Mouse (Mus musculus) left cerebral cortex, adult 18-20 months (tissue): ENCODE measurements around the gene Slc12a8. TPM values are rescaled to one million over a fixed set of nuclear protein-coding genes. Genes with fewer than 3 reads are reported as not detected.
A peak's percentile ranks its signal among the peaks of the same experiment; 100 is the strongest.

ENCODE experiments used
- DNase-seq, 2 experiments: peaks; one replicate each; pipeline ENCODE4 v3.0.0; 2021 to 2022; ENCODE audit warnings: low spot score in 2 of 2, mixed read lengths in 1 of 2
- total RNA-seq, 2 experiments: library from RNA; stranded (reverse); gene quantifications; 2 replicates each; pipeline ENCODE4 v1.2.3; 2021

Slc12a8 gene
- total RNA-seq, 2 experiments from 2014 or later: 0.98 to 1.1 TPM

DNA sequence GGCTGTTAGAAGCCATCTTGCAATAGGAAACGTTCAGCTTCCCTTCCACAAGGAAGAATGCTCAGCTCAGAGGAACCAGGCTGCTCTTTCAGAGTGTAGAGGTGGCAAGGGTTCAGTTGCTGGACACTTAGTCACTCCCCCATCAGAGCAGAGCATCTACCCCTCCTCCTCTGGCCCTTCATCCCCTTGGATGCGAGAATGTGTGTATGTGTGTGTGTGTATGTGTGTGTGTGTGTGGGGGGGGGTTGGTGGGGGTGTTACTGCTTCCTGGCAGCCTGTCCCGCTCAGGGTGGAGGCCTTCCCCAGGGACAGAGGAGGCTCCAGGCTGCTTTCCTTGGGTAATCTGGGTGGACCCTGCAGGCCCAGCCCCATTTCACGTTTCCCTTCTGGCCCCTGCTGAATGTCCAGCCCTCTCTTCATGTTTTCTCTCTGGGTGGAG, 64.6 kb downstream of the Slc12a8 start:
- no peak for DNase-seq

DNA sequence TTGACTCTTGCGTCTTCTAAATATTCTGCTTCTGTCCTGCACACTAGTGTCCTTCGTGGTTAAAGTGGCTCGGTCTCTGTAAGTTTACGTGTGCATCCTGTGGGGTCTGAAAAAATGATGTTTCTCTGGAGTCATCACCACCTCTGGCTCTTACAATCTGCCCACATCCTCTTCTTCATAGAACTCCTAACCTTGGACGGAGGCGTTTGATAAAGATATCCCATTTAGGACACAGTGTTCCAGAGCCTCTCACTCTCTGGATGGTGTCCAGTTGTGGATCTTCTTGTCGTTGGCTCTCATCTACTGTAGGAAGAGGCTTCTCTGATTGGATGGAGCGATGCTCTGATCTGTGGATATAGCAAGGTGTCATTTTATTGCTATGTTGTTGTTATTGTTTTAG, 65.4 kb downstream of the Slc12a8 start:
- DNase-seq: peak in 1 of 2 experiments; percentile 17

DNA sequence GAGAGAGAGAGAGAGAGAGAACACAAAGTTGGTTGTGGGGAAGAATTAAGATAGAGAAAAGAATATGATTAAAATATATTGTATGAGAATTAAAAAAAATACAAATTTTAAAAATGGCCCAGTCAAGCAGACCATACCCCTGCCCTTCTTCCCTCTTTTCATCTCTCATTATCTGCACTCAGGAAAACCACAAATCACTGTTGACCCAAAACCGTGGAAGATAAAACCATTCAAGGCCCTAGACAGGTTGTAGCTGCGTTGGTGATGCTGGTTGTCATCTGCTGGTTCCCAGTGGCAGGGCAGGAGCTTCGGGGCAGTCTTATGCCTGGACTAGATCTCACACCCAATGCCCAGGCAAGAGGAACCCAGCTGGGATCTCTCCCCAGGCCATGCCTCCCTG, 66.2 kb downstream of the Slc12a8 start:
- no peak for DNase-seq

DNA sequence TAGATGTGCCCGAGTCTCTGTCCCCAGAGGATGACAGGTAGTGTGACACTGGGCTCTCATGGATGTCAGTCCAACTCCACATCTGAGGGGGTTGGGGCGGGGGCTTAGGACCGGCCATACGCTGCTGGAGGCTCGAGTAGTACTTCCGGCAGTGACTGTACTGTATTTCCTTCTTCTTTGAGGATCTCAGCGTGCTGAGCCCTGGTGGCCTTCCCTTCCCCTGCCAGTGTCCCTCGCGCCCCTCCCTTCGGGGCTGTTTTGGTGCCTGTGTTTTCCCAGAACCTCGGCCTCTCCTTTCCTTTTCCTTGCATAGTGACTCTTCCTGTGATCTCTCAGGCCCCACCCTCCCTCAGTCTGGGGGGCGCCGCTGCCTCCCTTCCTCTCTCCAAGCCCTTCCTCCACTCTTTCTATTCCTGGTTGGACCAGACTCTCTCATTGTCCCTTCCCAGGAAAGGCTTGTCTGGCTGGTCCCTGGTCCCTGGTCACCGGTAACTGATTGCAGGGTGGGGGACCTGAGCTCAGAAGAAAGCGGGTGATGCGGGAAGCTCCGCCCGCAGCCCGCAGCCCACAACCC, 66.8 kb downstream of the Slc12a8 start:
- no peak for DNase-seq

DNA sequence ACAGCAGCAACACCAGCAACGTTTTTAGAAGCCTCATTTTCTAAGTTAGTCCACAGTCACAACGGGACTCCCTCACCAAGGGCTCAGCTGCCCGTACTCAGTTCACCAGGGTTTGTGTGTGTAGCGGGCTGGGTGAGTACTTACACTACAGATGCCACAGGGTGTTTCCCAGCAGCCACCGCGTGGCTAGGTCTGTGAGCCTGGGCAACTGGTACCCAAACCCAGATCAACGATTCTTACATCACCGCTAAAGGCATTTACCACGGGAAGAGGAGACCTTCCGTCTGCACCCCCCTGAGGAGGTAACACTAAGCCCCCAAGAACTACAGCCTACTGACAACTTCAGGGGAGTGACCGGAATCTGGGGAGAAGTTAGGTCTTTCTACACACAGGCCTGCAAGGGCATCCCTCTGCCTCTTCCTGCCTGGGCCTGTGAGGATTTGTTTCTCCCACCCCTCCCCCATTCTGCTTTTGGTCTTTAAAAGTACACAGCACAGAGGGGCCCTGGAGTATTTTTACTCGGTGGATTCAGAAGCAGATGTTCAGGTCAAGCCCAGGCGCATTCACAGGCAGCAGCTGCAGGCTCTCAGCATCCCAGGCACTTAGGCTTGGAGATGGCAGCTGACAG, 67.4 kb downstream of the Slc12a8 start:
- peak in 1 of 2 experiments; percentile 11 for DNase-seq

DNA sequence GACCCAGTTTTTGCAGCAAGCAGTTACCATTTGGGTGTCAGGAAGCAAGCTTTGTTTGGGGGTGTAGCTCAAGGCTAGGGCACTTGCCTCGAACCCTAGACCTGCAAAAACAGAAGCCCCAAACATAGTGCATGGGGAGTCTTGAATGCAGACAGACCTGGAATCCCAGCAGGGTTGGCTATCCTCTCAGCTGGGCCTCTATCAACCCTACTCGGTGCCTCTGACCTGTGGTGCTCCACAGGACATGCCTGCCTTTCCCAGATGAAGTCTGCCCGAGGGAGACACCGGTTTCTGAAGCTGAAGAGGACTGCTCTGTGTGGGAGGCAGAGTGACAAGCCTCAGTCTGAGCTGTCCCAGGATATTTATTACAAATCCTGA, 67.9 kb downstream of the Slc12a8 start:
- no peak for DNase-seq

DNA sequence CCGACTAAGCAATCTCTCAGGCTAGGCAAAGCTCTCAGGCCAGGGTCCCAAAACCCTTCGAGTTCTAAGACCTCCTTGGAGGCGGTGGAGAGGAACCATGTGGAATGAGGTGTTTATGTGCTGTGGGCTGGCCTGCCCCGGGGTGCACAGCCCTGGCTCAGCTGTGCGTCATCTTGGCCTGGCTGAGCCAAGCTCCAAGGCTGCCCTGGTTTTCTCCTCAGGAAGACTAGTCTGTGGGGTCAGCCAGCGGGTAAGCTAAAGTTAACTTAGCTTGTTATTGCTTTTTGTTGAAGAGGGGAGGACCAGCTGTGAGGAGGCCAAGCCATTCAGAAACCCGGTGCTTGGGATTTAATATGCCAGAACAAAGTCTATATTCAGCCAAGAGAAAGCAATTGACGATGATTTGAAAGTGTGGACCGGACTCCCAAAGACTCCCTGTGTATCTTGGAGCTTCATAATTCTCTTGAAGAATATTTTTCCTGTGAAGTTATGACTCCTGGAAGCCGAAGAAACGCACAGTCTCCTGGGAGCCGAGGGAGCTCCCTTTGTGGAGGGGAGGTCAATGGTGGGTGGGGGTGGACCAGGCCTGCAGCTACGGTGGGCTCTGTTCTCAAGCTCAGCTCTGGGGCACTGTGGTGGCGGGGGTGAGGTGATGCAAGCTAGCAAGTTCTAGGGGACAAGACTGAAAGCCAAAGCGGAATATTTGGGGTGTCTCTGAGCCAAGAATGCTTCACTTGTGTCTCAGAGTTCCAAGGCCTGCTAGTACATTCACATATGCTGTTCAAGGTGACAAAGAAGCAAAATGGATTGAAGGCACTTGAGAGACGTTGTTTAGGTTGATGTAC, 70.4 kb downstream of the Slc12a8 start:
- DNase-seq: no peak

DNA sequence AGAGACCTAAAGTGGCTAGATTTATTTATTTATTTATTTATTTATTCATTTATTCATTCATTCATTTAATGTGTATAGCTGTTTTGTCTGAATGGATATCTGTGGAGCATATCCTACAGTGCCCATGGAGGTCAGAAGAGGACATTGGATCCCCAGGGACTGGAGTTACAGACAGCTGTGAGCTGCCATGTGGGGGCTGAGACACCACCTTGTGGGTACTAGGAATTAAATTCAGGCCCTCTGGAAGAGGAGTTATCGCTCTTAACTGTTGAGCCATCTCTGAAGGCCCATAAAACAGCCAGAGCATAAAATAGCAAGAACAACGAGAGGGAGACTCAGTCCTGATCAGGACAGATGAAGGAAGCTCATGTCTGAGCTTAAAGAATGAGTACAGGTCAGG, 71.7 kb downstream of the Slc12a8 start:
- DNase-seq: no peak

DNA sequence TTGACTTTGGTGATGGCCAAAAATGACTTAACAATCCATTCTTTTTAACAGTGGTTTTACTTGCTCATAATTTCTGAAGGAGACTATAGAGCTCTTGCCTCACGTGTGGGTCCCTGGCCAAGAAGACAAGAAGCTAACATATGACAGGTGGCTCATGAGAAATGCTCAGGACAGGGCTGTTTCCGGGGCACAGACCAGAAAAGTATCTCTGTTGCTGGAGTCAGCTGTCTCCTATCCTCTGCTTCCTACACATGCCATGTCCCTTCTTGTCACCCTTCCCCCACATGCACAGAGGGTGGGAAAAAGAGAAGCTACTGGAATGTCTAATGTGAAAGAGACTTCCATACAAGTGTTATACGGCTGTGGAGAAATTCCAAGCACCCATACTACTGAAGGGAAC, 73.3 kb downstream of the Slc12a8 start:
- DNase-seq: no peak

DNA sequence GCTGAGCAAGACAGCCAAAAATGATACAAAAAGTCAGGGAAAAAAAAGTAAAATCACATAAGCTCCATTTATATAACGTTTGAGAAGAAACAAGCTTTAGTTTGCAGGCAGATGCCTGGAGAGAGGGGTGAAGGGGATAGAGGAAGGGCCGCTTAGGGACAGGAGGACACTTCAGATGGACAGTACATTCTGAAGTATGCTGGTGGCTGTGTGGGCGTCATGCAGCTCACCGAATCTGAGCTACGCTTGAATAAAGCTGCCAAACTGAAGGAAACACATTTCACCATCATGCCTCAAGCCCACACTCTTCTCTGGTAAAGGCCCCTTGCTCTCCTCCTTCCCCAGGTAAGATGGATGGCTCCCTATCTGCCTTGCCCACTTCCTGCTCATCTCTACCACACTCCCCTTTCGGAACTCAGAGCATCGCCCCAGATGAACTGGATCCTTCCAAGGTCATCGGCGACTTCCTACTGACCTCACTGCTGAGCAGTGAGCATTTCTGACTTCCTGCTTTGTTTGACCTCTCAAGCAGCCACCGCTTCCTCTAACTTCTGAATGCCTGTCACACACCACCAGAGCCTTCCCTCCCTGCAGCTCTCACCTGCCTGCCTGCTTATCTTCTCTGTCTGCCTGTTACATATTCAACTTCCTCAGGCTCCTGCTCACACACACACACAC, 74.4 kb downstream of the Slc12a8 start:
- no peak for DNase-seq

DNA sequence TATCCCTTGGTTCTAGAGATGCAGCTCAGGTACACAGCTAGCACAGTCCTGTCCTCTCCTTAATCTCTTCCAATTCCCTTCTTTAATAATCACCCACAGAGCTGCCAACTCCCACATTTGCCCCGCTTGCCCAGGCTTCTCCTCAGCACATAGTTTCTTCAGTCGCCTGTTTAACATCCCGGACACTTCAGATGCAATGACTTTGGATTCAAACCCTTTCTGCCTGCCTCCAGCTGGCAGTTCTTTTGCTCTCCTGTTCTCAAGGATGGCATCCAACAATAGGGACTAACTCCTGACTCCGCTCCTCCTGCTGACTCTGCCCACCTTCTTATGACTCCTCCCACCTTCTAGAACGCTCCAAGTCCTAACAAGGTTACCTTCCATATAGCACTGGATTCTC, 75.2 kb downstream of the Slc12a8 start:
- DNase-seq: no peak

DNA sequence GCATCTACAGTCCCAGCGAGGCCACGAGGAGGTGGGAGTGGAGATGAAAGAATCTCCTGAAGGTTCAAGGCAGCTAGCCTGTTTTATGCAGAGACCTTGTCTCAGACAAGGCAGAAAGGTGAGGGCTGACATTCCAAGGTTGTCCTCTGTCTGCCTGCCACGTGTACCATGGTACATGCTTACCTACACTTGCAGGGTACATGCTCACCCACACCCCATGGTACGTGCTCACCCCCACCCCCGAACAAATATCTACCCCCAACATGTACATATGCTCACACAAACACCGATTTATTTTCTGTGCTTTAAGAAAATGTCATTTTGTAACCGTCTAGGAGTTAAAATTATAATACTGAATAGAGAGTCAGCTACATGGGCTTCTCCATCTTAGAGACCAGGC, 76.3 kb downstream of the Slc12a8 start:
- DNase-seq: no peak

DNA sequence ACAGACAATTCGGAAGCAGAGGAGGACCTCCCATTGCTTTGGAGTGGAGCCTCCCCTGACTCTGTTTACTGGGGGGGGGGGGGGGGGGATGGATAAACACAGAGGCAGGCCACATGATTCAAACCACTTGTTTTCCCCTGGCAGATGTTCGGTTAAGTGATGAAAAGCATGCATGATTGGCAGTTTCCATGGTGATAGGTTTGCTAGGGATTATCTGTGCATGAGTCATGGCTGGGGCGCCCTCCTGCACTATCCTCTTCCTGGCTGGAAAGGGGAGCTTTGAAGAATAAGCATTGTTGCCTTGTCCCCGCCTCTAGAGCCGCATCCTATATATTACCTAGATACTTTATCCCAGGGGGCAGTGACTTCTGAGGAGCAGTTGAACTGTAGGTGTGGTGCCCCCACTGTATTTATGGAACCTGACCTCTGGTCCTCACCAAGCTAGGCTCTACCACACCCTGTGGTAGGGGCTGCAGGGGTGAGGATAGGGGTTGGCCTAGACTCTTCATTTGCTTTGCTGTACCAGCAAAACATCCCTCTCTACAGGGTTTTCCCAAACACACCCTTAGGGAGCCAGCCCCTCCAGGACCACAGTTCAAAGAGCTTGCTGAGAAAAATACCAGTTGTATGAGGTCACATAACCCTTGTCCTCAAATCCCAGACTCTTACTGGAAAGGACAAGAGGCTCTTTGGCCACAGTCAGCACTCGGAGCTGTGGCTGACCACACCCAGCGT, 77.1 kb downstream of the Slc12a8 start:
- DNase-seq: no peak

DNA sequence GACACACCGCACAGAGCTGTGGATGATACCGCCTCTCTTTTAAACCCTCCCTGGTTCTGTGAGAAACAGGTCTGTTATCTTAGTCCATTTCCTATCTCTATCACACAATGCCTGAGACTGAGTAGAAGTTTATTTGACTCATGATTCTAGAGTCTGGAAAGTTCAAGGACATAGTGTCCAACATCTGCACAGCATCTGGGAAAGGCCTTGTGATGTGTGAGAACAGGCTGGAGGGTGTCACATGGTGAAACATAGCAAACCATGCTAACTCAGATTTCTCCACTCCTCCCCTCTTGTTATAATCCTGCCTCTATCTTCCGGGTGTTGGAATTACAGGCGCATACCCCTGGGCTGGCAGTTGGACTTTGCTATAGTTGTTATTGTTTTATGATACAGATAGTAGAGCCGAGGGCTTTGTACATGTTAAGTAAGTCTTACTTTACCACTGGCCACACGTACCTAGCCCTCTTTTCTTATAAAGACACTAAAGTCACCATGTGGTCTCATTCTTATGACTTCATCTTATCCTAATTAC, 78.2 kb downstream of the Slc12a8 start:
- no peak for DNase-seq

DNA sequence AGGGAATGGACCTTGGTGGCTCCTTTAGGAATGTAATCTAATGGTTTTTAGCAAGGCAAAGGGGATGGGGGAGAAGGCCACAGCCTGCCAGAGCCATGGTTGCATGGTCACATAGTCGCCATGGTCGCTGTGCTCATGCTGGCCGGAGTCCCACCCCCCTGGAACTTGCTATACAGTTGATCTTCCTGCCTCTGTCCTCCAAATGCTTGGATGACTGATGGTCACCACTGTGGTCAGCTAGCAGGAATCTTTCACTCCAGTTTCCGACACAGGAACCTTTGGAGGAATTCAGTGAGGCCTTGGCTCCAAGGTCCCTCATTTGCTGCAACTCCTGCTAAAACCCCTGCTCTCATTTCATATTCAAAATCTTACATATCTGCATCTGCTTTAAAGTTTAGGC, 79.1 kb downstream of the Slc12a8 start:
- no peak for DNase-seq

DNA sequence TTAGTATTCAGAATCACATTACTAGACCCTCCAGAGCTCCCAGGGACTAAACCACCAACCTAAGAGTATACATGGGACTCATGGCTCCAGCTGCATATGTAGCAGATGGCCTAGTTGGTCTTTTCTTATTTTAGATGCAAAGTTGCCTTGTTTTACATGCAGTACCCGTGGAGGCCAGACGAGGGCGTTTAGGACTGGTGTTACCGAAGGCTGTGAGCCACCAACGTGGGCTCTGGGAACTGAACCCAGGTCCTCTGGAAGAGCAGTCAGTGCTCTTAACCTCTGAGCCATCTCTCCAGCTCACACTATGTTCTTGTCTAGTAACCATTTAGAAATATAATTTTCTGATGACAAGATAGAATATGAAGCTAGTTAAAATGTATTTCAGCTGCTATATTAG, 83.1 kb downstream of the Slc12a8 start:
- DNase-seq: no peak

DNA sequence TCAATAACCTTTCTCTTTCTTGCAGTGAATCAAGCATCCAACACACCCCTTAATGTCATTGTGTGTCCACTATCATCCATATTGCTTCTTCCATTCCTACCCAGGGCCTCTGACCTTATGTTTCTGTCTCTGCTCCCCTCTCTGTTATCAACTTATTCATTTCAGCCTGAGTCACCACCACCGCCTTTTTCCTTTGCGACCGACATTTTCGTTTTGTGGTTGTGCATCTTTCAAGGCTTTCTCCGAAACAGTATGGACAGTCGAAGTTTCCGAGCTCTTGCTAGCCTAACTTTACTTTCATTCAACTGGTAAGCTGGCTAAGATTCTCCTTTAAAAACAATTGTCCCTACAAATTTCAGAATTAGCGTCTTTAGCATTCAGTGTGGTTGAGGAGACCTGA, 84.2 kb downstream of the Slc12a8 start:
- no peak for DNase-seq

DNA sequence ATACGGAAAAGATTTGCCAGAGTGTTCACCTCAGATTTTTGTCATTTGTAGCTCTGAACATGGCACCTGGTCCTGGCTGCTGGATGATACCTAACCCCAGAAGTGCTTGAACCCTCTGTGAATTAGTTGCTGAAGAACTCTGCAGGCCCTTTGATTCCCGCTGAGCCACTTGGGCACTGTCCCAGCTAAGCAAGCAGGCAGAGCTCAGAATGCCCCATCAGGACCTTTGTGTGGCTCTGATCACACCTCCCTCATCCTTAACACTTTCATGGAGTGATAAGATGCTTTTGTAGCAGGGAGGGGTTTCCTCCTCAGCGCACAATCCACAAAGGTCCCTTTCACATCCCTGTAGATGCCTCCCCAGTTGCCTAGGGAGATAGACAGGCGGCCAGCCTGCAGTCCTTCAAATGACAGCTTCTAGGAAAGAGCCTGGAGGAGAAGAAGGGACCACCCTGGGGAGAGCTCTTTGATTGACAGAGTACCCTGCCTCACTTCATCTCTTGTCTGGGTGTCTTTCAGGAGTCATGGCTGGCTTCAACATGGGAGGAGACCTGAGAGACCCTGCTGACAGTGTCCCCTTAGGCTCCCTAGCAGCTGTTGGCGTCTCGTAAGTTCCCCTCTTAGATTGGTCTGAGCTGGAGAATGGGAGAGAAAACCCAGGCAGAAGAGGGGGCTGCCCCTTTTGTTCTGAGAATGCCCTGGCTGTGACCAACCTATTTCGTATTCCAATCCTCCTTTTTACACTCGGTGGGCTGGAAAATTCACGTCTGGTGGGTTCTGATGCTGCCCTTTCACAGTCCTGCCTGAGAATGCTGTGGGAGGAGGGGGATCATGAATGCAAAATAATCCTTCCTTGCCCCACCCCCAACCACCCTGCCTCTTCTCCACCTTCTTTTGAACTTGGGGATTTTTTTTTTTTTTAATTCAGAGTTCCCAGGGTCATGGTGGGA, 88.8 kb downstream of the Slc12a8 start:
- DNase-seq: no peak

DNA sequence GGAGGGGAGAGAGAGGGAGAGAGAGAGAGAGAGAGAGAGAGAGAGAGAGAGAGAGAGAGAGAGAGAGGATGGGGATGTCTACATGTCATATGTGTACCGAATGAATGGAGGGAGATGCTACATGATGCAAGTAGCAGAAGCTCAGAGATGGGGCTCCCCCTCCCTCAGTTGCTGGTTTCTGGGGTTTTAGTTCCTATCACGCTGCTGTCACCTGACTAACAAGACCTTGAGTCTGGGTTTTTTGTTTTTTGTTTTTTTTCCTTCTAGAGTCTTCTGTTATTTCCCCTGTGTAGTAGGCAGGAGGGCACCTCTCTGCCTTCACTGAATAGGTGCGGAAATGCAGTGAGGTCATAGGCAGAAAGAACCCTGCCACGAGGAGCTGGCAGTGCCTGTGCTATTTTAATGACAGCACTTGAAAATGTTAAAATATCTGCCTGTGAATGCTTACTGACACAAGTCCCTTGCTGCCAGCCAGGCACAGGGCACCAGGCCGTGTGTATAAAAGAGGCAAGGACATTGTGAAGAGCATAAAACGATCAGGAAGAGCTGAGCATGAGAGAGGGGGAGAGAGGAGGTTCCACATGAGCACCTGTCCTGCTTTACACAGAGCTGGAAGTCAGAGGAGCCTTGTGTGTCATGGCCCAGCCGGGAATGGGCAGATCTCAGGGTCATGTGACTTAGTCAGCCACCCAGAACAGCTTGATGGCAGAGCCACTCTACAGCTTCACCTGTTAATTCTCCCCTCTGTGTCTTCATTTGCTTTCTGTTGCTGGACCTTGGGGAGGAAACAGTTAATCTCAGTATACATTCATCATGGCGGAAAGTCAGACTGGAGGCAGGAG, 89.8 kb downstream of the Slc12a8 start:
- DNase-seq: no peak
